Mouse (Mus musculus) heart, adult 2 months (tissue): ENCODE measurements around the gene Gm20388. TPM values are rescaled to one million over a fixed set of nuclear protein-coding genes. Genes with fewer than 3 reads are reported as not detected.

Experiments
- DNase-seq, 2 experiments: peaks; one replicate each; pipeline ENCODE4 v3.0.0; 2021
- H3K27ac ChIP-seq: fragments of 200-600 bp; 2 replicates; pipeline ENCODE4 v1.8.1; 2022
- H3K27me3 ChIP-seq: fragments of 200-500 bp; 2 replicates; pipeline ENCODE4 v1.6.1; 2012; ENCODE audit warnings: mild to moderate bottlenecking, low read length, inconsistent platforms, mixed read lengths; ENCODE audit not compliant: control insufficient read depth, insufficient read depth
- H3K36me3 ChIP-seq: fragments of 200-500 bp; 2 replicates; pipeline ENCODE4 v1.6.1; 2012; ENCODE audit warnings: low read length, inconsistent platforms; ENCODE audit not compliant: control insufficient read depth, insufficient read depth
- H3K4me1 ChIP-seq: fragments of 200-500 bp; 2 replicates; pipeline ENCODE4 v1.6.1; 2011; ENCODE audit warnings: low read length; ENCODE audit not compliant: control insufficient read depth, insufficient read depth
- H3K4me3 ChIP-seq: fragments of 200-600 bp; 2 replicates; pipeline ENCODE4 v1.8.1; 2022
- H3K79me2 ChIP-seq: fragments of 200-500 bp; replicated peaks from 2 replicates; pipeline ENCODE4 v1.6.1; 2012; ENCODE audit warnings: mild to moderate bottlenecking, inconsistent platforms, low read length, moderate library complexity, mixed read lengths; ENCODE audit not compliant: control insufficient read depth, insufficient read depth
- H3K9ac ChIP-seq: fragments of 200-500 bp; 2 replicates; pipeline ENCODE4 v1.6.1; 2012; ENCODE audit warnings: low read depth, mild to moderate bottlenecking, control low read depth, inconsistent platforms, low read length, mixed read lengths
- CTCF ChIP-seq: fragments of 200-600 bp; IDR thresholded peaks from 2 replicates; pipeline ENCODE4 v1.8.1; 2022; ENCODE audit warnings: antibody characterized with exemption, mild to moderate bottlenecking, moderate library complexity
- EP300 ChIP-seq: fragments of 200-500 bp; IDR thresholded peaks from 2 replicates; pipeline ENCODE4 v1.6.1; 2011; ENCODE audit warnings: low read depth, low read length, control low read depth; ENCODE audit not compliant: insufficient read depth
- POLR2A ChIP-seq: fragments of 200-500 bp; IDR thresholded peaks from 2 replicates; pipeline ENCODE4 v1.6.1; 2011; ENCODE audit warnings: mild to moderate bottlenecking, low read depth, low read length, control low read depth; ENCODE audit not compliant: insufficient read depth
- WGBS: fragments of 180-500 bp; shearing (Covaris S2); methylation state at CpG from one replicate; pipeline ENCODE4 v1.1.7; 2018; 5-methylcytosine and 5-hydroxymethylcytosine counted together
- intact Hi-C: fragments of 180-260 bp; cut with DNase I; formaldehyde crosslinking; loops from one replicate; pipeline ENCODE4 v1.15.1; 2025
- polyA plus RNA-seq: library from polyadenylated mRNA; depleted of rRNA; stranded (reverse); fragments of >200 nt; gene quantifications from 2 replicates; pipeline ENCODE4 v1.2.3, GENCODE M21; 2012
- total RNA-seq, 2 experiments: library from RNA; stranded (reverse); gene quantifications; 2 replicates each; pipeline ENCODE4 v1.2.3; 2021

Gm20388 gene
- total and polyA plus RNA-seq, 3 experiments: 1.8 to 32.3 TPM; not detected in 1

- intact Hi-C loops: no loop called here
- Histone ChIP-seq H3K79me2 (no peaks in the 10 kb centered on the region), H3K27me3 (peaks cover 7% of the 10 kb centered on the region), H3K4me1 (peaks cover 2% of the 10 kb centered on the region; the same call in 1 of the 2 replicates), H3K9ac (no peak overlapping the region), H3K36me3 (no peaks in the 10 kb centered on the region), H3K27ac (no peak overlapping the region), H3K4me3 (no peak overlapping the region)
- DNase-seq: no peak
- no peak for TF ChIP-seq CTCF
- TF ChIP-seq EP300: no peak
- TF ChIP-seq POLR2A: no peak
- WGBS: 57% methylated on average over 3 of the region's 3 CpGs
Measured at GRCm38 (mm10) chr8:121727164-121727563, 1816.5 kb downstream of the Gm20388 start.

DNA sequence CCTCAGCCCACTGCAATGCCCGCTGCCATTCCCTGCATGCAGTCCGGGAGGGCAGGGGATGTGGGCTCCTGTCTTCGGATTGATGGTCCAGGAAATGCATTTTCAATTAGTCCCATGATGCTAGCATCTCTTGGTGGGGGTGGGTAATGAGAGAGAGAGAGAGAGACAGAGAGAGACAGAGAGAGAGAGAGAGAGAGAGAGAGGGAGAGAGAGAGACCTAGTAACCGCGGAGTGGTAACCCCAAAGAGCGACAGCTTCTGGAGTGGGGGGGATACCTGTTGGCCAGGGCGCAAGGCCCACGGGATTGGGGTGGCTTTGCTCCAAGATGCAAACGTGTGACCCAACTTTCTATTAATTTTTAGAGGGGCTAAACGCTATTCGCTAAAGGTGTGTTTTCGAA is 1818.7 kb downstream of the Gm20388 start, which contains the start of gene Jph3:
Gene Jph3, plus strand, starts transcription at position 301 of the 400 bp plus-strand sequence.
- no peak for DNase-seq
- 11% methylated on average over 12 of the region's 12 CpGs for WGBS
- H3K27ac ChIP-seq: no peak within 1 kb of the TSS
- intact Hi-C loops: no loop called here
- peaks cover 9% of the 10 kb centered on the region for H3K27me3 ChIP-seq
- H3K36me3 ChIP-seq: no peaks in the 10 kb centered on the region
- H3K4me3 ChIP-seq: no peak within 1 kb of the TSS
- H3K9ac ChIP-seq: no peak within 1 kb of the TSS
- no peaks in the 10 kb centered on the region for H3K79me2 ChIP-seq
- peaks cover 2% of the 10 kb centered on the region; the same call in 1 of the 2 replicates for H3K4me1 ChIP-seq
- no peak for TF ChIP-seq CTCF
- no peak for TF ChIP-seq EP300
- TF ChIP-seq POLR2A: no peak

- DNase-seq: no peak
- intact Hi-C loops: no loop called here
- TF ChIP-seq POLR2A (no peak), EP300 (no peak), CTCF (no peak)
- Histone ChIP-seq H3K9ac (no peak overlapping the region), H3K27me3 (peaks cover 9% of the 10 kb centered on the region), H3K4me1 (peaks cover 2% of the 10 kb centered on the region; the same call in 1 of the 2 replicates), H3K36me3 (no peaks in the 10 kb centered on the region), H3K27ac (no peak overlapping the region), H3K4me3 (no peak overlapping the region), H3K79me2 (no peaks in the 10 kb centered on the region)
- 5% methylated on average over 54 of the region's 54 CpGs for WGBS
Measured at GRCm38 (mm10) chr8:121729754-121730153, 1819.1 kb downstream of the Gm20388 start.

DNA sequence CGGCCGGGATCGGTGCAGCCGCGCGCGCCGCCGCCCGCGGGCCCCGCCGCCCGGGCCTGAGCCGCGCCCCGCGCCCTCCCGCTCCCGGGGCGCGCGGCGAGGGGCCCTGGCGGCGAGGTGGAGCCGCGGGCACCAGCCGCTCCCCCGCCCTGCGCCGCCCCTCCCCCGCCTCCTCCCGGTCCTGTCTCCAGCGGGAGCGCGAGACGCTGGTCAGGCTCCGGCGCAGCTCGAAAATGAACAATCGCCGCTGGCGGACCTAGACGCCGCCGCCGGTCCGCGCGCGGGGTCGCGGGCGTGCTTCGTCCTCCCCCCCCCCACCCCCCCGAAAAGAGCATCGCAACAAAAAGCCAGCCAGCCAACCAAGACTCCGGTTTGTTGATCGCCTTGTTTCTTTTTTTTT is 1819.5 kb downstream of the Gm20388 start:
- TF ChIP-seq EP300 (no peak), CTCF (no peak), POLR2A (no peak)
- no peaks in the 10 kb centered on the region for H3K79me2 ChIP-seq
- no peak overlapping the region for H3K27ac ChIP-seq
- no peak overlapping the region for H3K4me3 ChIP-seq
- DNase-seq: no peak
- H3K27me3 ChIP-seq: peaks cover 9% of the 10 kb centered on the region
- WGBS: 12% methylated on average over 51 of the region's 60 CpGs
- no peak overlapping the region for H3K9ac ChIP-seq
- peaks cover 2% of the 10 kb centered on the region; the same call in 1 of the 2 replicates for H3K4me1 ChIP-seq
- no peaks in the 10 kb centered on the region for H3K36me3 ChIP-seq
- intact Hi-C loops: no loop called here

GRCm38 (mm10) chr8:121730646-121731045 is 1820.0 kb downstream of the Gm20388 start:
- TF ChIP-seq CTCF (no peak), POLR2A (no peak), EP300 (no peak)
- no peak for DNase-seq
- H3K27ac ChIP-seq: no peak overlapping the region
- H3K79me2 ChIP-seq: no peaks in the 10 kb centered on the region
- peaks cover 2% of the 10 kb centered on the region; the same call in 1 of the 2 replicates for H3K4me1 ChIP-seq
- H3K36me3 ChIP-seq: no peaks in the 10 kb centered on the region
- WGBS: 3% methylated on average over 37 of the region's 37 CpGs
- intact Hi-C loops: no loop called here
- H3K4me3 ChIP-seq: no peak overlapping the region
- peaks cover 9% of the 10 kb centered on the region for H3K27me3 ChIP-seq
- no peak overlapping the region for H3K9ac ChIP-seq

GRCm38 (mm10) chr8:121731060-121731459 is 1820.4 kb downstream of the Gm20388 start:
- intact Hi-C loops: no loop called here
- 4% methylated on average over 11 of the region's 11 CpGs for WGBS
- TF ChIP-seq POLR2A: no peak
- no peak for TF ChIP-seq EP300
- no peak for TF ChIP-seq CTCF
- peaks cover 2% of the 10 kb centered on the region; the same call in 1 of the 2 replicates for H3K4me1 ChIP-seq
- no peaks in the 10 kb centered on the region for H3K36me3 ChIP-seq
- H3K27ac ChIP-seq: no peak overlapping the region
- H3K27me3 ChIP-seq: peaks cover 9% of the 10 kb centered on the region
- no peak overlapping the region for H3K4me3 ChIP-seq
- H3K9ac ChIP-seq: no peak overlapping the region
- H3K79me2 ChIP-seq: no peaks in the 10 kb centered on the region
- DNase-seq: no peak
